Mouse (Mus musculus) midbrain, postnatal 0 days (tissue): ENCODE measurements around the gene Zfp317. TPM values are rescaled to one million over a fixed set of nuclear protein-coding genes. Genes with fewer than 3 reads are reported as not detected.
"Not testable (repeated sequence)": the region's sequence is repeated elsewhere in the genome, so short reads cannot be mapped to it uniquely, and the experiment has no call there.

ENCODE experiments used
- ATAC-seq: fragments of 200-750 bp; cut with Nextera tagmentation; 2 replicates; pipeline ENCODE4 v1.8.0; 2017; ENCODE audit warnings: moderate number of reproducible peaks, mild to moderate bottlenecking, moderate TSS enrichment, moderate library complexity; ENCODE audit not compliant: low FRiP score
- DNase-seq: peaks from one replicate; pipeline ENCODE4 v3.0.0-alpha.2; 2015; ENCODE audit warnings: low spot score
- H3K27ac ChIP-seq: fragments of 300-500 bp; sonication (generic); 2 replicates; pipeline ENCODE4 v1.5.1; 2014; ENCODE audit warnings: low read depth, mild to moderate bottlenecking, low read length, mixed read lengths
- H3K27me3 ChIP-seq: fragments of 300-500 bp; sonication (generic); 2 replicates; pipeline ENCODE4 v1.6.1; 2014; ENCODE audit warnings: low read length, control low read depth, mixed read lengths; ENCODE audit not compliant: insufficient read depth
- H3K36me3 ChIP-seq: fragments of 300-500 bp; sonication (generic); 2 replicates; pipeline ENCODE4 v1.6.1; 2014; ENCODE audit warnings: low read length, control low read depth, mixed read lengths; ENCODE audit not compliant: insufficient read depth
- H3K4me1 ChIP-seq: fragments of 300-500 bp; sonication (generic); 2 replicates; pipeline ENCODE4 v1.6.1; 2014; ENCODE audit warnings: mild to moderate bottlenecking, control low read depth, antibody characterized with exemption, low read length, mixed read lengths; ENCODE audit not compliant: insufficient read depth
- H3K4me2 ChIP-seq: fragments of 300-500 bp; sonication (generic); 2 replicates; pipeline ENCODE4 v1.6.1; 2014; ENCODE audit warnings: low read depth, mild to moderate bottlenecking, low read length, mixed read lengths; ENCODE audit not compliant: poor library complexity, severe bottlenecking
- H3K4me3 ChIP-seq: fragments of 300-500 bp; sonication (generic); 2 replicates; pipeline ENCODE4 v1.5.1; 2014; ENCODE audit warnings: low read depth, mild to moderate bottlenecking, low read length, moderate library complexity
- H3K9ac ChIP-seq: fragments of 300-500 bp; sonication (generic); replicated peaks from 2 replicates; pipeline ENCODE4 v1.6.1; 2014; ENCODE audit warnings: mild to moderate bottlenecking, low read length, moderate library complexity, mixed read lengths; ENCODE audit not compliant: poor library complexity, severe bottlenecking
- H3K9me3 ChIP-seq: fragments of 300-500 bp; sonication (generic); 2 replicates; pipeline ENCODE4 v1.6.1; 2016; ENCODE audit warnings: low read length, control low read depth
- CTCF ChIP-seq: IDR thresholded peaks from 2 replicates; pipeline ENCODE4 v1.5.1; 2016; ENCODE audit warnings: antibody characterized with exemption, mild to moderate bottlenecking
- WGBS: fragments of 180-500 bp; shearing (Covaris S2); extraction: QIAGEN DNeasy Blood & Tissue Kit; methylation state at CpG from one replicate; pipeline ENCODE4 v1.1.7; 2014; 5-methylcytosine and 5-hydroxymethylcytosine counted together
- polyA plus RNA-seq: library from polyadenylated mRNA; unstranded; fragments of >200 nt; fragmentation: Nextera tagmentation; extraction: Ambion mirVana; gene quantifications from 2 replicates; pipeline ENCODE4 v1.2.1, GENCODE M21; 2015
- total RNA-seq: library from RNA; depleted of rRNA; stranded (reverse); fragments of >200 nt; gene quantifications from 2 replicates; pipeline ENCODE4 v1.2.3, GENCODE M21; 2014; rRNA removed

The Zfp317 gene
- total and polyA plus RNA-seq, 2 experiments from 2014 or later, result 22.1 to 40.3 TPM

DNA sequence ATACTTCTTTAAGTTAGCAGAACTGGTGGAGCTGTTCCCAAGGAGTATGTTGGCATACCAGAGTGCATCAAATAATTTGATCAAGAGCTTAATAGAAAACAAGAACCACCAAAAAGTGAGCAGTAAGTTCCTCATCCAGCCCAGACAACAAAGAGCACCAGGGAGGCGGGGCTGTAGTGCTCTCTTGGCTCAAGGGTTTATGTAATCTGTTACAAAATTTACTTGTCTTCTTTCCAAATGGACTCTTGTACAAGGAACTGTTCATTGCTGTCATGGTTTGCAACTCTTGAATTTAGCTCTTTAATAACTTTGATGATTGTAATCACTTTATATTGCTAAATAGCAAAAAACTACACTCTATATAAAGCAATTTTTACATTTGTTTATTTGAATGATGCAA lies 69.5 kb downstream of the Zfp317 start:
- Histone ChIP-seq H3K27me3 (no peaks in the 10 kb centered on the region), H3K4me2 (no peak overlapping the region), H3K36me3 (no peaks in the 10 kb centered on the region), H3K9me3 (no peaks in the 10 kb centered on the region), H3K9ac (no peak overlapping the region), H3K4me1 (no peaks in the 10 kb centered on the region), H3K27ac (no peak overlapping the region), H3K4me3 (no peak overlapping the region)
- ATAC-seq (no peak), DNase-seq (no peak)
- 59% methylated on average over 1 of the region's 1 CpGs for WGBS
- no peak for TF ChIP-seq CTCF

DNA sequence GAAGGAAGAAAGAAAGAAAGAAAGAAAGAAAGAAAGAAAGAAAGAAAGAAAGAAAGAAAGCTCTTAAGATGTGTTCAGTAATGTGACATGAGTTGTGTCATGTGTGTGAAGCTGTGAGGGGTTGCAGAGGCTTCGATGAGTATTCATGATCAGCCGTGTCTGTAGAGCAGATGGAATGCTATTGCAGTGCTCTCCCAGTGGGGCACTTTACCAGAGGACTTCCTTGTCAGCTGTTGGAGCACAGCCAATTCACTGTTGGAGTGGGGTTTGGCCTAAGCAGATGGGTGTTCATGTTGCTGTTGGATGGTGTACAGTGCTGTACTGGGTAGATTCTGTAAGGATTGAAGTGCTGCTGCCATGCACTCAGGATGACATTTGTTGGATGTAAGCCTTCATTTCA lies 70.5 kb downstream of the Zfp317 start:
- Histone ChIP-seq H3K4me3 (no peak overlapping the region), H3K9me3 (no peaks in the 10 kb centered on the region), H3K4me2 (no peak overlapping the region), H3K27me3 (no peaks in the 10 kb centered on the region), H3K36me3 (no peaks in the 10 kb centered on the region), H3K27ac (no peak overlapping the region), H3K9ac (no peak overlapping the region), H3K4me1 (no peaks in the 10 kb centered on the region)
- no peak for TF ChIP-seq CTCF
- ATAC-seq (no peak), DNase-seq (peak; percentile 1)
- WGBS, result 83% methylated on average over 2 of the region's 2 CpGs

DNA sequence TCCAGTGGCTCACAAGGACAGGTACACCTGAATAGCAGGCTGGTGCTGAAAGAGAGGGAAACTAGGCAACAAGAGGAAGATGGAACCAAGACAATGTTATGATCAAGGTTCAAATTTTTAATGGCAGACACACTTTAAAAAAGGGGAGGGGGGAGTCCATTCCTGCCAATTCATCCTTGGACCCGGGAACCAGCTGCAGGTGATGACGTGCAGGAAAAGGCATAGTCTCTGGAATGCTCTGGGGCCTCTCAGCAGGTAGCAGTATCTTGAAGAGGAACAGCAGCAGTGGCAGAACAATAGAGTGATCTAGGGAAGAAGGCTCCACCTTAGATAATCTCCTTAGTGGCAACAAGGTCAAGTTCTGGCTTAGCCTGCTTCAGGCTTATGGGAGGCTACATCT lies 72.4 kb downstream of the Zfp317 start:
- not testable (repeated sequence) for H3K4me3 ChIP-seq, H3K36me3 ChIP-seq, H3K4me1 ChIP-seq, ATAC-seq, H3K9ac ChIP-seq, H3K9me3 ChIP-seq, H3K27me3 ChIP-seq, H3K27ac ChIP-seq, DNase-seq, H3K4me2 ChIP-seq
- 51% methylated on average over 2 of the region's 2 CpGs for WGBS

DNA sequence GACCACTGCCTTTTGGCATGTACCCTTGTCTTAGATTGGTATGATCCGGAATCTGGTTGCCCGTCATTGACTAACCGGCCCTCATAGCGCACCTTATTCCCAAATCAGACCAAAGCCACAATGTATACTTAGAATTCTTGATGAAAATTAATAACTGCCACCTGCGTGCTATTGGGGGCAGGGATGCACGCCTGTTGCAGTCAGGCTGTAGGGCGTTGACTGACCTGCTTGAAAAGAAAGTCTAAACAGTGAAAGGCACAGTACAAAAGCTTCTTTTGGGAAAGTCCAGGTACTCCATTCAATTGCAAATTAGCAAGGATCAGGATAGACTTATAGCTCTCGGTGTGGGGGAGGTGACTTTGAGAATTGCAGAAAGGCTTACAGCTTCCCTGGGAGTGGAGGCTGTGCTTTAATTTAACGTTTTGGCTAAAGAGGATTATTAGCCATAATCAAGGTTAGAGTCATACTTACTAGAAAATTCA lies 73.0 kb downstream of the Zfp317 start:
- not testable (repeated sequence) for H3K4me2 ChIP-seq, H3K9ac ChIP-seq, H3K27ac ChIP-seq, H3K4me1 ChIP-seq, ATAC-seq, H3K27me3 ChIP-seq, DNase-seq, H3K36me3 ChIP-seq, H3K9me3 ChIP-seq, H3K4me3 ChIP-seq
- 69% methylated on average over 9 of the region's 9 CpGs for WGBS

Other genes starting within 250 kb of the Zfp317 start
- gene Olfr847, start 243.4 kb upstream of the Zfp317 start, total RNA-seq, result not detected in 2 replicates
- gene Olfr847, start 243.4 kb upstream of the Zfp317 start, polyA plus RNA-seq, result not detected in 2 replicates
- gene Olfr849, start 181.8 kb upstream of the Zfp317 start, total RNA-seq, result not detected in 2 replicates
- not detected in 2 replicates for gene Olfr849, start 181.8 kb upstream of the Zfp317 start, polyA plus RNA-seq
- not detected in 2 replicates for gene Olfr850, start 143.9 kb upstream of the Zfp317 start, total RNA-seq
- gene Olfr850, start 143.9 kb upstream of the Zfp317 start, polyA plus RNA-seq, result not detected in 2 replicates
- gene Olfr851, start 128.8 kb upstream of the Zfp317 start, total RNA-seq, result not detected in 2 replicates
- gene Olfr851, start 128.8 kb upstream of the Zfp317 start, polyA plus RNA-seq, result not detected in 2 replicates
- gene Olfr853, start 81.0 kb upstream of the Zfp317 start, total RNA-seq, result not detected in 2 replicates
- not detected in 2 replicates for gene Olfr853, start 81.0 kb upstream of the Zfp317 start, polyA plus RNA-seq
- not detected in 2 replicates for gene Olfr854, start 54.7 kb upstream of the Zfp317 start, total RNA-seq
- gene Olfr854, start 54.7 kb upstream of the Zfp317 start, polyA plus RNA-seq, result not detected in 2 replicates
- gene Olfr855, start 39.5 kb upstream of the Zfp317 start, total RNA-seq, result not detected in 2 replicates
- not detected in 2 replicates for gene Olfr855, start 39.5 kb upstream of the Zfp317 start, polyA plus RNA-seq
- gene Olfr857, start 87.3 kb downstream of the Zfp317 start, total RNA-seq, result not detected in 2 replicates
- not detected in 2 replicates for gene Olfr857, start 87.3 kb downstream of the Zfp317 start, polyA plus RNA-seq
- not detected in 2 replicates for gene Olfr58, start 158.2 kb downstream of the Zfp317 start, total RNA-seq
- not detected in 2 replicates for gene Olfr58, start 158.2 kb downstream of the Zfp317 start, polyA plus RNA-seq
- gene Olfr859, start 182.8 kb downstream of the Zfp317 start, total RNA-seq, result 0.11 TPM in 1 of 2 replicates, not detected in the other
- not detected in 2 replicates for gene Olfr859, start 182.8 kb downstream of the Zfp317 start, polyA plus RNA-seq
- gene Olfr860, start 227.6 kb downstream of the Zfp317 start, total RNA-seq, result not detected in 2 replicates
- not detected in 2 replicates for gene Olfr860, start 227.6 kb downstream of the Zfp317 start, polyA plus RNA-seq